Mouse (Mus musculus): ENCODE measurements around the gene Gna15. TPM values are rescaled to one million over a fixed set of nuclear protein-coding genes. Genes with fewer than 3 reads are reported as not detected.
A peak's percentile ranks its signal among the peaks of the same experiment; 100 is the strongest.

Gna15 gene
- polyA plus RNA-seq, 1 experiment = 1.5 TPM

DNA sequence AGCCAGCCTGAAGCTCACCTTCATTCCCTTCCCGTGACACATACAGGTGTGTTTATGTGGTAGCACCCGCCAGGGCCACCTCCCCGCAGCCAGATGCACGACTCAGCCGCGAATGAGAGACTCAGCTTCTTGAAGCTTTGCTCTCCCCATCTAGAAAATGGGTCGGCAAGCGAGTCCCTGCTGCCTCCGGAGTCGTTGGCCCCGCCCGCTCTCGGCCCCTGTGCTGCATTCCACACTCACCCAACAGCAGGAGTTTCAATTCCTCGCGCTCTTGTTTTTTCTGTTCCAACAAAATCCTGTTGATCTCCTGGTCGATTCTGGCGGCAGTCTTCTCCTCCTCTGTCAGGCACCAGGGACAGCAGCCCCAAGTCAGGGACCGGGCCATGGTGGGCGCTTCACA is 455 bp downstream of the Gna15 start:
- Histone ChIP-seq H3K4me1 (ENCODE audit: control insufficient read depth, insufficient read depth, insufficient read length, low read length) (peaks cover 27% of the 10 kb centered on the region), H3K27ac (ENCODE audit: insufficient read depth, low read depth, low read length) (peak overlapping the region; percentile 42), H3K4me3 (ENCODE audit: low read depth, low read length) (peak overlapping the region; percentile 49), H3K36me3 (ENCODE audit: control insufficient read depth, insufficient read depth, low read length) (no peaks in the 10 kb centered on the region; the same call in 1 of the 2 replicates), H3K27me3 (ENCODE audit: control insufficient read depth, insufficient read depth, low read length) (no peaks in the 10 kb centered on the region)
- WGBS = 24% methylated on average over 19 of the region's 19 CpGs
- TF ChIP-seq POLR2A (IDR thresholded peaks at IDR 0.05; ENCODE audit: low read depth, low read length) (no peak), CTCF (IDR thresholded peaks at IDR 0.05; ENCODE audit: extremely low read depth, insufficient read length, insufficient replicate concordance, low read depth, low read length) (no peak)

DNA sequence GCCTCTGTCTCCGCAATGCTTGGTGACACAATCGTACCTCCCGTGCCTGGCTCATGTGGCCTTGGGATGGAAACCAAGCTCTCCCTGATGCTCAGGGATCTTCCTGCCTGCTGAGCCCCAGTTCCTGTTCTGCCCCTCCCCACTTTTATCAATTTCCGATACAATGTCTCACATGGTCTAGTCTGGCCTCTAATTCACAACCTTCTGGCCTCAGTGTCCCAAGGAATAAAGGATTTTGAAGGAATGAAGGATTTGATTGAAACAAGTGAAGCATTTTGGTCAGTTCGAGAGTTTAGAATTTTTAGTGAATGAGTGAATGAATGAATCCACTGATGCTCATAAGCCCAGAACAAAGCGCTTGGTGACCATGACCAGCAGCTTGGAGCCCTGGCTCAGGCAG is 883 bp downstream of the Gna15 start:
- peak overlapping the region; percentile 49 for H3K4me3 ChIP-seq (ENCODE audit: low read depth, low read length)
- H3K27ac ChIP-seq (ENCODE audit: insufficient read depth, low read depth, low read length) = no peak overlapping the region
- no peak for TF ChIP-seq CTCF (IDR thresholded peaks at IDR 0.05; ENCODE audit: extremely low read depth, insufficient read length, insufficient replicate concordance, low read depth, low read length)
- TF ChIP-seq POLR2A (IDR thresholded peaks at IDR 0.05; ENCODE audit: low read depth, low read length) = no peak
- 84% methylated on average over 6 of the region's 6 CpGs for WGBS
- H3K36me3 ChIP-seq (ENCODE audit: control insufficient read depth, insufficient read depth, low read length) = no peaks in the 10 kb centered on the region
- peaks cover 30% of the 10 kb centered on the region for H3K4me1 ChIP-seq (ENCODE audit: control insufficient read depth, insufficient read depth, insufficient read length, low read length)
- no peaks in the 10 kb centered on the region for H3K27me3 ChIP-seq (ENCODE audit: control insufficient read depth, insufficient read depth, low read length)

DNA sequence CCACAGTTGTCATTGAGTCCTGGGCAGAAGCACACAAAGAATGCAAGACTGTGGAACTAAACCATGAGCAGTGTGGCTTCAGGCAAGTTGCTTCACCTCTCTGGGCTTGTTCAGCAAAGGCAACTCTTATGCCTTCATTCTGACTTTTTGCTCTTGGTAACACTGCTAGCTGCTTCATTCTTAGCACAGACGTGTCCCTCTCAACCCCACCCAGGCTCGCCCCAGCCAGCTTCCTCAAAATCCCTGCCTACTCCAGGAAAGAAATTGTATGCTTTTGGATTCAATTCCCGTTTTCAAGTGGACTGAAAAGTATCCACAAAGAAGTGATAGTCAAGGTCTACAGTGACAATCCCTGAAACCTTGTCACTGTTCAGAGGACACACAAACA is 4.1 kb downstream of the Gna15 start:
- Histone ChIP-seq H3K27ac (ENCODE audit: insufficient read depth, low read depth, low read length) (peak overlapping the region; percentile 10; the same call in 1 of the 2 replicates), H3K27me3 (ENCODE audit: control insufficient read depth, insufficient read depth, low read length) (no peaks in the 10 kb centered on the region), H3K4me1 (ENCODE audit: control insufficient read depth, insufficient read depth, insufficient read length, low read length) (peaks cover 29% of the 10 kb centered on the region), H3K4me3 (ENCODE audit: low read depth, low read length) (no peak overlapping the region), H3K36me3 (ENCODE audit: control insufficient read depth, insufficient read depth, low read length) (no peaks in the 10 kb centered on the region)
- 38% methylated on average over 3 of the region's 3 CpGs for WGBS
- TF ChIP-seq CTCF (IDR thresholded peaks at IDR 0.05; ENCODE audit: extremely low read depth, insufficient read length, insufficient replicate concordance, low read depth, low read length) (no peak), POLR2A (IDR thresholded peaks at IDR 0.05; ENCODE audit: low read depth, low read length) (no peak)

DNA sequence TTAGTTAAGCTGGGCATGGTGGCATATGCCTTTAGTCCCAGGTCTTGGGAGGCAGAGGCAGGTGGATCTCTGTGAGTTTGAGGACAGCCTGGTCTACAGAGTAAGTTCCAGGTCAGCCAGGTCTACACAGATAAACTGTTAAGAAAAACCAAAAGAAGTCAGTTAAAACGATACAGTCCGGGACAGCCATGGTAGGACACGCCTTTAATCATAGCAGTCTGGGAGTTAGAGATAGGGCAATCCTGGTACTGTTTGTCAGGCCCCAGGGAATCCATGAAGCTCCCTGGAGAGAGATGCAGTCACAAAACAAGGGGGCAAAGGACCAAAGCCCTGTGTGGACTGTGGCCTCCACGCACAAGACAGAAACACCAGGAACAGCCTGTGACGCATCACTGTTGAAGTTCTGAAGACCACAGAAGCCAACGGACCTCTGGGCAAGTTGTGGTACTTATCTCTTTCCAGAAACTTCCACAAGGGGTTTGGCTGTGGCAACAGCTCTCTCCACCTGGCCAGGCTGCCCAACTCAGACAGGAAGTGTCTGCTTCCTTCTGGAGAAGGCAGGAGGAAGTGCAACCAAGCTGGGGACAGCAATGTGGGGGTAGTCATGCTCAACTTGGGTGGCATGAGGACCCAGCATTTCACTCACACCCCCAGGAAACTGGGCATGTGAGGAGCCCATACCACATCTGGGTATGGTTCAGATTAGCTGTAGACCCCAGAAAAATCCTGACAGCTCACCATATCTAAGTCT is 4.6 kb downstream of the Gna15 start:
- no peak overlapping the region for H3K4me3 ChIP-seq (ENCODE audit: low read depth, low read length)
- peaks cover 25% of the 10 kb centered on the region for H3K4me1 ChIP-seq (ENCODE audit: control insufficient read depth, insufficient read depth, insufficient read length, low read length)
- 43% methylated on average over 6 of the region's 6 CpGs for WGBS
- H3K27ac ChIP-seq (ENCODE audit: insufficient read depth, low read depth, low read length) = peak overlapping the region; percentile 10; the same call in 1 of the 2 replicates
- no peaks in the 10 kb centered on the region for H3K36me3 ChIP-seq (ENCODE audit: control insufficient read depth, insufficient read depth, low read length)
- no peak for TF ChIP-seq POLR2A (IDR thresholded peaks at IDR 0.05; ENCODE audit: low read depth, low read length)
- no peak for TF ChIP-seq CTCF (IDR thresholded peaks at IDR 0.05; ENCODE audit: extremely low read depth, insufficient read length, insufficient replicate concordance, low read depth, low read length)
- no peaks in the 10 kb centered on the region for H3K27me3 ChIP-seq (ENCODE audit: control insufficient read depth, insufficient read depth, low read length)

DNA sequence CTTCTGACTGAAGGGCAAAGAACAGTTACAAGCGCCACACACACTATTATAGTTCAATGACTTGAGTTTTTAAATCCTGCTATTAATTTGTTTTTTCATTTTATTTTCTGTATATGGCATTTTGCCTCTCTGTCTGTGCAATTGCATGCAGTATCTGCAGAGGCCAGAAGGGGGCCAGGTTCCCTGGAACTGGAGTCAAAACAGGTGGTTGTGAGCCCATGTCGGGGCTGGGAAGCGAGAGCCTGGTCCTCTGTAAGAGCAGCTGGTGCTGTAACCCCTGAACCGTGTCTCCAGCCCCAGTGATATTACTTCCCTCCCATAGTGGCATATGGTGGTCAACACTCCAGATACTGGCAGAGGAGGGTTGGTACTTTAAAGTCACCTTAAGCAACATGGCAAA is 5.5 kb downstream of the Gna15 start:
- TF ChIP-seq POLR2A (IDR thresholded peaks at IDR 0.05; ENCODE audit: low read depth, low read length) = no peak
- peak; percentile 58; the same call in 1 of the 2 replicates for TF ChIP-seq CTCF (IDR thresholded peaks at IDR 0.05; ENCODE audit: extremely low read depth, insufficient read length, insufficient replicate concordance, low read depth, low read length)
- WGBS = 18% methylated on average over 4 of the region's 4 CpGs
- Histone ChIP-seq H3K27ac (ENCODE audit: insufficient read depth, low read depth, low read length) (no peak overlapping the region), H3K27me3 (ENCODE audit: control insufficient read depth, insufficient read depth, low read length) (no peaks in the 10 kb centered on the region), H3K4me3 (ENCODE audit: low read depth, low read length) (no peak overlapping the region), H3K36me3 (ENCODE audit: control insufficient read depth, insufficient read depth, low read length) (no peaks in the 10 kb centered on the region), H3K4me1 (ENCODE audit: control insufficient read depth, insufficient read depth, insufficient read length, low read length) (peaks cover 16% of the 10 kb centered on the region)

- Histone ChIP-seq H3K4me1 (ENCODE audit: control insufficient read depth, insufficient read depth, insufficient read length, low read length) (peaks cover 13% of the 10 kb centered on the region), H3K27ac (ENCODE audit: insufficient read depth, low read depth, low read length) (no peak overlapping the region), H3K36me3 (ENCODE audit: control insufficient read depth, insufficient read depth, low read length) (no peaks in the 10 kb centered on the region), H3K4me3 (ENCODE audit: low read depth, low read length) (no peak overlapping the region), H3K27me3 (ENCODE audit: control insufficient read depth, insufficient read depth, low read length) (no peaks in the 10 kb centered on the region)
- 81% methylated on average over 8 of the region's 8 CpGs for WGBS
- TF ChIP-seq CTCF (IDR thresholded peaks at IDR 0.05; ENCODE audit: extremely low read depth, insufficient read length, insufficient replicate concordance, low read depth, low read length) (no peak), POLR2A (IDR thresholded peaks at IDR 0.05; ENCODE audit: low read depth, low read length) (no peak)
Measured at GRCm38 (mm10) chr10:81517227-81517626, 6.8 kb downstream of the Gna15 start.

DNA sequence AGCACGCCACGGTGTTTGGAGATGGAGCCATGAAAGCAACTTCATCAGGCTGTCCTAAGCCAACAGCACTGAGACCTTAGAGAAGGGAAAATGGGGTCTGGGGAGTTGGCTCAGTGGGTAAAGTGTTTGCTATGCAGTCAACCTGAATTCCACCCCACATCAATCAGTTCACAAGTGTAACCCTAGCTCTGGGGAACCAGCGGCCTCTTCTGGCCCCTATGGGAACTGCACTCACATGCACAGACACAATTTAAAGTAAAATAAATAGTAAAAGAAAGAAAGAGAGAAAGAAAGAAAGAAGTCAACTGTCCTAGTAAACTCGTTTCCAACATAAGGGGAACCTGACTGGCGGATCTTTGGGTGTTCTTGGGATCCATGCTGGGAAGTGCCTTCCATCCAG is 10.2 kb downstream of the Gna15 start:
- H3K27ac ChIP-seq (ENCODE audit: insufficient read depth, low read depth, low read length) = no peak overlapping the region
- WGBS = 87% methylated on average over 5 of the region's 5 CpGs
- no peaks in the 10 kb centered on the region for H3K36me3 ChIP-seq (ENCODE audit: control insufficient read depth, insufficient read depth, low read length)
- no peaks in the 10 kb centered on the region for H3K27me3 ChIP-seq (ENCODE audit: control insufficient read depth, insufficient read depth, low read length)
- H3K4me3 ChIP-seq (ENCODE audit: low read depth, low read length) = no peak overlapping the region
- peaks cover 8% of the 10 kb centered on the region for H3K4me1 ChIP-seq (ENCODE audit: control insufficient read depth, insufficient read depth, insufficient read length, low read length)
- TF ChIP-seq CTCF (IDR thresholded peaks at IDR 0.05; ENCODE audit: extremely low read depth, insufficient read length, insufficient replicate concordance, low read depth, low read length) = no peak
- TF ChIP-seq POLR2A (IDR thresholded peaks at IDR 0.05; ENCODE audit: low read depth, low read length) = no peak
